Mouse (Mus musculus) adrenal gland, postnatal 4 days (tissue): ENCODE measurements around the gene Elk3. TPM values are rescaled to one million over a fixed set of nuclear protein-coding genes. Genes with fewer than 3 reads are reported as not detected.

ENCODE experiments used
- total RNA-seq, 2 experiments: library from RNA; stranded (reverse); gene quantifications; 2 replicates each; pipeline ENCODE4 v1.2.3; 2021

Gene Elk3
- total RNA-seq, 2 experiments from 2014 or later: 71.3 to 72.3 TPM

Other genes starting within 250 kb of the Elk3 start
- gene Cfap54, start 229.5 kb downstream of the Elk3 start, total RNA-seq: 1 to 10 TPM; 7.3 TPM
- gene Cdk17, start 150.3 kb downstream of the Elk3 start, total RNA-seq: 10 to 100 TPM; 30.5 to 33.1 TPM
- 10 to 100 TPM; 90.0 to 93.3 TPM for gene Lta4h, start 142.3 kb upstream of the Elk3 start, total RNA-seq
- 1 to 10 TPM in 1 of 2 experiments, under 1 TPM in 1; 0.17 to 5.9 TPM for gene Hal, start 177.6 kb upstream of the Elk3 start, total RNA-seq
- 1 to 10 TPM in 1 of 2 experiments, under 1 TPM in 1; 0.36 to 4.0 TPM for gene Amdhd1, start 228.9 kb upstream of the Elk3 start, total RNA-seq
- not detected for gene Ccdc38, start 229.5 kb upstream of the Elk3 start, total RNA-seq